Mouse (Mus musculus): ENCODE results near the gene Galnt10. TPM values are rescaled to one million over a fixed set of nuclear protein-coding genes. Genes with fewer than 3 reads are reported as not detected.

Gene Galnt10
- polyA plus RNA-seq, 1 experiment from 2014 or later: 12.3 TPM

DNA sequence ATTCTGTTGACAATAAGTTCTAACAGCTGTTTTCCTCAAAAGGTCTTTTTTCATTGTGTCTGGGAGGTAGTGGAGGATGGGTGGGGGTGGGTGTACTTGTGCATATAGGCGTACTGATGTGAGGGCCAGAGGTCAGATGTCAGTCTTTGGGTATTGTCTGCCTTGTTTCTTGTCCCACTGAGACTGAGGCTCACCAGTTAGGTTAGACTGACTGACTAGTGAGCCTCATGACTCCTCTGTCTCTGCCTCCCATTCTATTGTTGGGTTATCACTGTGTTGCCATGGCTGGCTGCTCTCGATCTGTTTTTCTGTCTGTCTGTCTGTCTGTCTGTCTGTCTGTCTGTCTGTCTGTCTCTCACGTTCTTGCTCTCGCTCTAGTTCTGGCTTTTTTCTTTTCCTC, 9.1 kb downstream of the Galnt10 start:
- no peak overlapping the region for H3K9ac ChIP-seq (ENCODE audit: low read depth, low read length)
- 25% methylated on average over 4 of the region's 4 CpGs for WGBS
- no peaks in the 10 kb centered on the region for H3K36me3 ChIP-seq (ENCODE audit: control insufficient read depth, insufficient read depth, low read length)
- H3K27me3 ChIP-seq (replicated peaks; ENCODE audit: control insufficient read depth, insufficient read depth, low read length): no peaks in the 10 kb centered on the region
- ATAC-seq: no peak
- no peak overlapping the region for H3K27ac ChIP-seq (ENCODE audit: low read depth, low read length)
- no peak overlapping the region for H3K4me3 ChIP-seq (ENCODE audit: low read length)
- H3K4me1 ChIP-seq (ENCODE audit: control insufficient read depth, insufficient read depth, low read depth, low read length): peaks cover 15% of the 10 kb centered on the region
- no peak overlapping the region for H3K4me2 ChIP-seq (ENCODE audit: low read length)
- H3K9me3 ChIP-seq (ENCODE audit: control insufficient read depth, low read length): no peaks in the 10 kb centered on the region

DNA sequence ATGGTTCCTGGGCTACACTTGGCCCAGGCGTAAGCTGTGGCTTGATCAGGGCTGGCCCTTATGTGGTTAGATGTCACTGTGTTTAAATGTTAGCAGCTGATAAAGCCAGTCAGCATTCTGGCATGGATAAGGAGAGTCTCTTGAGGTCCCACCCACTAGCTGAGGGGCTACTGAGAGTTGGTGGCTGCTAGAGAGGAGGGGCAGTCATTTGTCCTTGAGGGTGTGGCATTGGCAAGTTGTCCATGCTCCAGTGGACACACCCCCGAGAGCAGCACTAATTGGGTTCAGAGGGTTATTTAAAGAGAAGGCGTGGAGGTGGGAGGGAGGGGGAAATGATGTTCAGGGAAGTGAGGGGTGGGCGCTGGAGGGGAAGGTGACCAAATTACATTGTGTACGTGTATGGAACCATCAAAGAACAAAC, 9.7 kb downstream of the Galnt10 start:
- Histone ChIP-seq H3K36me3 (ENCODE audit: control insufficient read depth, insufficient read depth, low read length) (no peaks in the 10 kb centered on the region), H3K27me3 (replicated peaks; ENCODE audit: control insufficient read depth, insufficient read depth, low read length) (no peaks in the 10 kb centered on the region), H3K4me1 (ENCODE audit: control insufficient read depth, insufficient read depth, low read depth, low read length) (peaks cover 15% of the 10 kb centered on the region), H3K27ac (ENCODE audit: low read depth, low read length) (no peak overlapping the region), H3K9me3 (ENCODE audit: control insufficient read depth, low read length) (no peaks in the 10 kb centered on the region), H3K4me3 (ENCODE audit: low read length) (no peak overlapping the region), H3K9ac (ENCODE audit: low read depth, low read length) (no peak overlapping the region), H3K4me2 (ENCODE audit: low read length) (no peak overlapping the region)
- ATAC-seq: no peak
- 32% methylated on average over 5 of the region's 5 CpGs for WGBS

DNA sequence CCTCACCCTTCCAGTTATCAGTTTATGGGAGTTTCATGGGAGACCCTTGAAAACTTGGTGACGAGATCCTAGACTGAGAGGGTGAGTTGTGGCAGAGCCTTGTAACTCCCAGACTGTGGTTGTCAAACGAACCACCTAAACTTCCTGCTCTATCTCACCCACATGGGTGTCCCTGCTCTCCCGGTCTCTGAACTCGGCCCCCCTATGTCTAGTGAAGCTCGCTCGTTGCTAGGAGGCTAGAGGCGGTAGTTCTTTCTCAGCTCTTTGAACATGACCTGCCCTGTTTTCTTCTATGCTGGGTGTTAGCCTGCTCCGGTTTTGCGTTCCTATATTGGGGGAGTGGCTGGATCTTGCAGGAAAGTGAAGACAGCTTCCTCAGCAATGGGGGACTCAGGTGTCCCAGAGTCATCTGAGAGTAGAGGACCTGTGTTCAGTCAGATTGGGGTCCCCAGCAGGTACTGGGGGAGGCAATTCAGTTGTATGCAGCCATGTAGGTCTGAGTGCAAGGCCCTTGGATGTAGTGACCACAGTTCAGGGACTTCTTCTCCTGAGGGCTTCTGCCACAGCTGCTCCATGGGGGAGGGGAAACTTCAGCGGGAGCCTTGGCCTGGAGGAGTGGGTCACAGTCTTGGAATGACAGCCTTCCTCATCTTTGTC, 10.6 kb downstream of the Galnt10 start:
- Histone ChIP-seq H3K9me3 (ENCODE audit: control insufficient read depth, low read length) (no peaks in the 10 kb centered on the region), H3K4me2 (ENCODE audit: low read length) (no peak overlapping the region), H3K27me3 (replicated peaks; ENCODE audit: control insufficient read depth, insufficient read depth, low read length) (no peaks in the 10 kb centered on the region), H3K36me3 (ENCODE audit: control insufficient read depth, insufficient read depth, low read length) (no peaks in the 10 kb centered on the region), H3K9ac (ENCODE audit: low read depth, low read length) (no peak overlapping the region), H3K27ac (ENCODE audit: low read depth, low read length) (no peak overlapping the region), H3K4me3 (ENCODE audit: low read length) (no peak overlapping the region), H3K4me1 (ENCODE audit: control insufficient read depth, insufficient read depth, low read depth, low read length) (peaks cover 15% of the 10 kb centered on the region)
- ATAC-seq: no peak
- 47% methylated on average over 10 of the region's 10 CpGs for WGBS

DNA sequence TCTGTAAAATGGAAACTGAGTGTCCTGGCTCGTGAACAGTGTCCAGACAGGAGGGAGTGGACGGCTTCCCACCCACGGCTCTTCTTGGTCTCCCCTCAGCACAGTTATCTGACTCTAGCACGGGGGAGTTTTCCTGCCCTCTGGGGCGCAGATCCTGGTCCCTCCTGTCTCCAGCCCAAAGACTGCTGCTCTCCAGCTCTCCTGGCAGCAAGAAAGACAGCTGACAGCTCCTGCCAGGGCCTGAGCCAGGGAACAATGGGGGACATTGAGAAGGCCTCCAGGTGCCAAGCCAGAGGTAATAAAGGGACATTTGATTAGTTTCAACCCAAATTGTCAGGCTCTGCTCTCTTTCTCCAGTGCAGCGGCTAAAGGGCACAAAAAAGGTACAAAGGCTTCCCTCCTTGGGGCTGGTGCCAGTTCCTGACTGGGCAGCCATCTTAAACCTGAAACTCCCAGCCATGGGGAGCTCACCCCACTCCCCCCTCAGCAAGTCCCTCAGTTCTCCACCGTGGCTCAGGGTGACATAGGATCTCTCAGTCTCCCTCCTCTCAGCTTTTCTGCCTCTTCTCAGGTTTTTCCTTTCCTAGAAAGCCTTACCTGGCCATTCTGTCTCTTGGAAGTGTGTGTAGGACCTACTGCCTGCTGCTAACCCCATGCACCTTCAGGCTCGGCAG, 11.5 kb downstream of the Galnt10 start:
- 46% methylated on average over 8 of the region's 8 CpGs for WGBS
- Histone ChIP-seq H3K9me3 (ENCODE audit: control insufficient read depth, low read length) (no peaks in the 10 kb centered on the region), H3K27ac (ENCODE audit: low read depth, low read length) (no peak overlapping the region; the same call in 1 of the 2 replicates), H3K4me2 (ENCODE audit: low read length) (no peak overlapping the region), H3K27me3 (replicated peaks; ENCODE audit: control insufficient read depth, insufficient read depth, low read length) (no peaks in the 10 kb centered on the region), H3K9ac (ENCODE audit: low read depth, low read length) (no peak overlapping the region), H3K4me1 (ENCODE audit: control insufficient read depth, insufficient read depth, low read depth, low read length) (peaks cover 8% of the 10 kb centered on the region), H3K36me3 (ENCODE audit: control insufficient read depth, insufficient read depth, low read length) (no peaks in the 10 kb centered on the region), H3K4me3 (ENCODE audit: low read length) (no peak overlapping the region)
- ATAC-seq: 0 out of 2 replicates have a peak, but pooled peaks have one; percentile 18

DNA sequence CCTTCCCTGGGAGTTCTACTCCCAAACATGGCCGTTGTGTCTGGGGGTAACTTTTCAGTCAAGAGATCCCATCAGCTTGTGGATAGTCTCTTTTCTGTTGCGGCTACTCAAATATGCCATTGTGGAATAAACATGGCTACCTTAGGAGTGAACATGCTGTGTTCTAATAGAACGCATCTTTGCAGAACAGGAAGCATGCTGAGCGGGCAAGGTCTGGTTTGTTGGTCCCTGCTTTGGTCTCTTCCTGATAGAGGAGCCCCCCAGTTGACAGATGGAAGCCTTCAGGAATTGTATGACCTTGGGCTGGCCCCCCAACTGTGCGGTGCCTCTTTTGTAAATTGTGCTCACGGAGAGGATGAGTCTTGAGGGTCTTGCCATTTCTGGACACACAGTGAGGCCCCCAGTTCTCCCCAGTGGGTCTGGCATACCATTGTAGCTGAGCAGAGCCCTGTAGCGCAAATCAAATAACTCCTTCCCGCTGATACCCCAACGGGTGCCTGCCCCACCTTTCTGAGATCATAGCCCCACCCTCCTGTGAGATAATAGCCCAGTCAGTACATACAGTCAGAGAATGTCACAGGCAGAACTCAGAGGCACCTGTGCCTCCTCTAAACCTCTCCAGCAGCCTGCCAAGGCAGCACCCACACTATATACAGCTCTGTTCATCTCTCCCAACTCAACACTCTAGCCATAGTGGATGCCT, 12.3 kb downstream of the Galnt10 start:
- no peak overlapping the region for H3K27ac ChIP-seq (ENCODE audit: low read depth, low read length)
- H3K9me3 ChIP-seq (ENCODE audit: control insufficient read depth, low read length): no peaks in the 10 kb centered on the region
- H3K27me3 ChIP-seq (replicated peaks; ENCODE audit: control insufficient read depth, insufficient read depth, low read length): no peaks in the 10 kb centered on the region
- no peak overlapping the region for H3K4me2 ChIP-seq (ENCODE audit: low read length)
- H3K36me3 ChIP-seq (ENCODE audit: control insufficient read depth, insufficient read depth, low read length): no peaks in the 10 kb centered on the region
- WGBS: 83% methylated on average over 9 of the region's 9 CpGs
- H3K4me3 ChIP-seq (ENCODE audit: low read length): no peak overlapping the region
- ATAC-seq: no peak
- peaks cover 10% of the 10 kb centered on the region for H3K4me1 ChIP-seq (ENCODE audit: control insufficient read depth, insufficient read depth, low read depth, low read length)
- H3K9ac ChIP-seq (ENCODE audit: low read depth, low read length): no peak overlapping the region

DNA sequence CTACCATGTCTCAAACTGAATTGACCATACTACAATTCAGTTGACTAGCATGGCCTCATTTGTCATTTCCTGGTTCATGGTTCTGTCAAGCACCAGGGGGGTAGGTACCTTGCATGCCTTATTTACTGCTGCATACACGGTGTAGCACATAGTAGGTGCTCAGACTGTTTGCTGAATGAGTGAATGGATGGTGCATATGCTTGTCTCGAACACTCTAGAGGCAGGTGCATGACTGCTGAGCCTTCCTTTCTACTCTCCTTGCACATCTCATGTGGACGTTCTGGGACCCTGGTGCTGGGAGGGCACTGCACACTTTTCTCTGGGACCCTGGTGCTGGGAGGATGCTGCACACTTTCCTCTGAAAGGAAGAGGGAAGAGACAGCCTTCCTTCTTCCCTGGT, 13.0 kb downstream of the Galnt10 start:
- Histone ChIP-seq H3K27me3 (replicated peaks; ENCODE audit: control insufficient read depth, insufficient read depth, low read length) (no peaks in the 10 kb centered on the region), H3K9ac (ENCODE audit: low read depth, low read length) (no peak overlapping the region), H3K4me1 (ENCODE audit: control insufficient read depth, insufficient read depth, low read depth, low read length) (peaks cover 17% of the 10 kb centered on the region), H3K36me3 (ENCODE audit: control insufficient read depth, insufficient read depth, low read length) (no peaks in the 10 kb centered on the region), H3K27ac (ENCODE audit: low read depth, low read length) (no peak overlapping the region), H3K9me3 (ENCODE audit: control insufficient read depth, low read length) (no peaks in the 10 kb centered on the region), H3K4me3 (ENCODE audit: low read length) (no peak overlapping the region), H3K4me2 (ENCODE audit: low read length) (no peak overlapping the region)
- 87% methylated on average over 3 of the region's 3 CpGs for WGBS
- ATAC-seq: no peak

DNA sequence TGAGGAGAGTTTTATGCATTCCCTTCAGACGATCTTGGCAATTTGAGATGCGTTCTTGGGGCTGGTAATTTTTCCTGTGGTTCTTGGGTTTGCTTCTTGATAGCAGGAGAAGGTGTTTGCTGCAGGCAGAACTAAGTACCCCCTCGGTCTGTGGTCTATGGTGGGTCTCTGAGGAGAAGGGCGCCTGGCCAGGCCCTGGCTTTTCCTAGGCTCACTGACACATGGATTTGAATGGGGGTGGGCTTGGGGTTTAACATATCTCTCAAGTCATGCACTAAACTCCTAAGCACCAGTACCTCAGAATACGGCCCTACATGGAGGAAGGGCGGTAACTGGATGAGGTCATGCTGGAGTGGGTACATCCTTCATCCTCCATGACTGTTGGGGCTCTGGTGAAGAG, 13.5 kb downstream of the Galnt10 start:
- Histone ChIP-seq H3K27ac (ENCODE audit: low read depth, low read length) (no peak overlapping the region), H3K36me3 (ENCODE audit: control insufficient read depth, insufficient read depth, low read length) (no peaks in the 10 kb centered on the region), H3K4me2 (ENCODE audit: low read length) (no peak overlapping the region), H3K9ac (ENCODE audit: low read depth, low read length) (no peak overlapping the region), H3K4me3 (ENCODE audit: low read length) (no peak overlapping the region), H3K4me1 (ENCODE audit: control insufficient read depth, insufficient read depth, low read depth, low read length) (peaks cover 17% of the 10 kb centered on the region), H3K27me3 (replicated peaks; ENCODE audit: control insufficient read depth, insufficient read depth, low read length) (no peaks in the 10 kb centered on the region), H3K9me3 (ENCODE audit: control insufficient read depth, low read length) (no peaks in the 10 kb centered on the region)
- no peak for ATAC-seq
- 91% methylated on average over 6 of the region's 6 CpGs for WGBS

DNA sequence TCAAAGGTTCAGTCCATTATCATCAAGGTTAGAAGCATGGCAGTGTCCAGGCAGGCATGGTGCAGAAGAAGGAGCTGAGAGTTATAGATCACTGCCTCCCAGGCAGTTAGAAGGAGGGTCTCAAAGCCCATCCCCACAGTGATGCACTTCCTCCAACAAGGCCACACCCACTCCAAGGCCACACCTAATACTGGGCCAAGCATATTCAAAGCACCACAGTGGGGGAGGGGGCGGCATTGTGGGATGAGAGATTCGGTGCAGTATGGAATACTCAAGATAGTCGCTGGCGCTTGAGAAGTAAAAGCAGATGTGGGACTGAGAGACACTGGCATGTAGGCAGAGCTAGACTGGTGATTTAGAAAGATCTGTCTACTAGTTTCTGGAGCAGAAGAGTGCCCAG, 14.9 kb downstream of the Galnt10 start:
- no peak overlapping the region for H3K9ac ChIP-seq (ENCODE audit: low read depth, low read length)
- no peak for ATAC-seq
- 94% methylated on average over 4 of the region's 4 CpGs for WGBS
- no peaks in the 10 kb centered on the region for H3K27me3 ChIP-seq (replicated peaks; ENCODE audit: control insufficient read depth, insufficient read depth, low read length)
- H3K27ac ChIP-seq (ENCODE audit: low read depth, low read length): no peak overlapping the region
- no peaks in the 10 kb centered on the region for H3K36me3 ChIP-seq (ENCODE audit: control insufficient read depth, insufficient read depth, low read length)
- H3K9me3 ChIP-seq (ENCODE audit: control insufficient read depth, low read length): no peaks in the 10 kb centered on the region
- no peak overlapping the region for H3K4me2 ChIP-seq (ENCODE audit: low read length)
- H3K4me3 ChIP-seq (ENCODE audit: low read length): no peak overlapping the region
- peaks cover 17% of the 10 kb centered on the region for H3K4me1 ChIP-seq (ENCODE audit: control insufficient read depth, insufficient read depth, low read depth, low read length)

DNA sequence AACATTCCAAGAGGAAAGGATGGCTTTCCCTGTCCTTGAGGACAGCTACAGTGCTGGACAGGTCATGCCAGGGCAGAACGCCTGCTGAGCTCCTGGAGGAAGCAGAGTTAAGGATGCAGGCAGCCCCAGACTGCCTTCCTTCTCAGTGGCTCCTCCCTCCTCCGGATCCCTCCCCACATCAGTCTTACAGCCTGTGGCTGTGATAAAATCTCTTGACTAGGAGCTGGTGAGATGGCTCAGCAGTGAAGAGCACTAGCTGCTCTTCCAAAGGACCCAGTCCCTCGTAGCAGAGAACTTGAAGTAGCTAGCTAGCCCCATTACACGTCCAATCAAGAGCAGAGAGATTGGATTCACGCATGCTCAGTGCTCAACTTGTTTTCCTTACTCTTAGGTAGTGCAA, 15.6 kb downstream of the Galnt10 start:
- Histone ChIP-seq H3K9me3 (ENCODE audit: control insufficient read depth, low read length) (no peaks in the 10 kb centered on the region), H3K4me1 (ENCODE audit: control insufficient read depth, insufficient read depth, low read depth, low read length) (peaks cover 17% of the 10 kb centered on the region), H3K9ac (ENCODE audit: low read depth, low read length) (no peak overlapping the region), H3K36me3 (ENCODE audit: control insufficient read depth, insufficient read depth, low read length) (no peaks in the 10 kb centered on the region), H3K4me2 (ENCODE audit: low read length) (no peak overlapping the region), H3K4me3 (ENCODE audit: low read length) (no peak overlapping the region), H3K27me3 (replicated peaks; ENCODE audit: control insufficient read depth, insufficient read depth, low read length) (no peaks in the 10 kb centered on the region), H3K27ac (ENCODE audit: low read depth, low read length) (no peak overlapping the region)
- ATAC-seq: no peak
- WGBS: 69% methylated on average over 5 of the region's 5 CpGs
